22 mouse cellular contexts compared by ENCODE assay signal in genomic region chr12:44357881-44358280, GRCm38 (mm10). TPM values are rescaled to one million over a fixed set of nuclear protein-coding genes. Genes with fewer than 3 reads are reported as not detected.
"Had no signal": no experiment of that assay in that cellular context is flagged by ENCODE, and none has a peak within 500 bp of the region (broad histone marks: within the 10 kb centered on the region; RNA-seq: fewer than 3 reads in every experiment).

No protein-coding gene starts in this region.

- DNase-seq: liver, postnatal 0 days; lung, adult 2 months; lung, postnatal 14 days; lung, postnatal 36 days; right cerebral cortex, adult 18-20 months; right cerebral cortex, postnatal 25 days; right cerebral cortex, postnatal 4 days; spleen, adult 18-20 months; thymus, adult 18-20 months; thymus, postnatal 14 days; thymus, postnatal 36 days had no signal

- H3K27me3 ChIP-seq: liver, embryonic 15.5 days; lung, embryonic 15.5 days; megakaryocyte, embryonic 14.5 days; midbrain, embryonic 13.5 days; neural tube, embryonic 13.5 days; neural tube, embryonic 15.5 days had no signal

- H3K4me1 ChIP-seq: liver, embryonic 15.5 days; lung, embryonic 15.5 days; megakaryocyte, embryonic 14.5 days had no signal

- H3K4me2 ChIP-seq: liver, embryonic 15.5 days; lung, embryonic 15.5 days; midbrain, embryonic 13.5 days; neural tube, embryonic 13.5 days; neural tube, embryonic 15.5 days had no signal

- H3K9ac ChIP-seq: liver, embryonic 15.5 days; liver, postnatal 0 days; lung, embryonic 15.5 days; midbrain, embryonic 13.5 days; neural tube, embryonic 13.5 days; neural tube, embryonic 15.5 days had no signal

- H3K36me3 ChIP-seq: liver, embryonic 15.5 days; lung, embryonic 15.5 days; midbrain, embryonic 10.5 days; midbrain, embryonic 13.5 days; neural tube, embryonic 13.5 days; neural tube, embryonic 15.5 days had no signal

- ATAC-seq: liver, postnatal 0 days; lung, postnatal 0 days; midbrain, embryonic 13.5 days; midbrain, embryonic 16.5 days had no signal

- H3K4me3 ChIP-seq: liver, embryonic 15.5 days; lung, embryonic 15.5 days; megakaryocyte, embryonic 14.5 days; midbrain, embryonic 10.5 days; midbrain, embryonic 13.5 days; myocyte; neural tube, embryonic 13.5 days; neural tube, embryonic 15.5 days had no signal

- H3K9me3 ChIP-seq: liver, embryonic 15.5 days; lung, embryonic 15.5 days; megakaryocyte, embryonic 14.5 days; midbrain, embryonic 10.5 days; midbrain, embryonic 13.5 days; neural tube, embryonic 13.5 days; neural tube, embryonic 15.5 days had no signal

- H3K27ac ChIP-seq: liver, embryonic 15.5 days; lung, embryonic 15.5 days; macrophage; midbrain, embryonic 13.5 days; neural tube, embryonic 13.5 days; neural tube, embryonic 15.5 days had no signal

RNA-seq across cellular contexts. Expression of gene Nrcam, which starts 29.2 kb away (rescaled TPM):
- polyA plus RNA-seq: liver, postnatal 0 days had no signal
